Mouse (Mus musculus): ENCODE measurements around the gene Hdlbp.

- TF ChIP-seq CTCF (IDR thresholded peaks at IDR 0.05; ENCODE audit: control insufficient read depth, insufficient read depth, insufficient replicate concordance, low read depth, low read length): no peak
- TF ChIP-seq POLR2A (IDR thresholded peaks at IDR 0.05; ENCODE audit: control insufficient read depth, low read depth, low read length): no peak
These were observed 19.5 kb downstream of the Hdlbp start for GRCm38 (mm10) chr1:93459101-93459500.

All from testis, adult 2 months (tissue).